Mouse (Mus musculus): ENCODE data around the gene Epc2.

Gene Epc2

GRCm38 (mm10) chr2:49450931-49451636 is at the start of gene Epc2:
TSS of gene Epc2 (plus strand) at chr2:49451486.
- peak; percentile 40 for DNase-seq (ENCODE audit: low spot score)

- no peak for DNase-seq (ENCODE audit: low spot score)
These were observed 45.3 kb upstream of the Epc2 start for GRCm38 (mm10) chr2:49405954-49406353.

DNA sequence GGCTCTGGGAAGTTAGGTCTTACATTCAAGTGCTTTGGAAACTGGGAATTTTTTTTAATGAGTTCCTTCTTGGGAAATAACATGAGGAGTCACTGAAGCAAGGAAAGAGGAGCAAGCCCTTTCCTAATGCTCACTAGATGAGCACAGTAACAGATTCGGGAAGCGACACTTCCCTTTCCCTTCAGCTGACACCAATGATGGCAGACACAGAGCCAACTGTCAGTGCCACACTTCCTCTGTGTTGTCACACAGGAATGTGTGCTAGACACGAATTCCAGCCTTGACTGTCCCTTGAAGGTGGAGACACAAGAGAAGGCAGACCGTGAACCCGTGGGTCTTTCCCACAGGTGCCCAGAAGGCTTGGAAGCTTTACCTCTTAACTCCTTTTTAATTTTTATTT is 39.6 kb upstream of the Epc2 start:
- no peak for DNase-seq (ENCODE audit: low spot score)

- no peak for DNase-seq (ENCODE audit: low spot score)
These were observed 38.7 kb upstream of the Epc2 start for GRCm38 (mm10) chr2:49412576-49412975.

GRCm38 (mm10) chr2:49415868-49416267 is 35.4 kb upstream of the Epc2 start:
- no peak for DNase-seq (ENCODE audit: low spot score)

- no peak for DNase-seq (ENCODE audit: low spot score)
These were observed 34.2 kb upstream of the Epc2 start for GRCm38 (mm10) chr2:49417018-49417604.

DNA sequence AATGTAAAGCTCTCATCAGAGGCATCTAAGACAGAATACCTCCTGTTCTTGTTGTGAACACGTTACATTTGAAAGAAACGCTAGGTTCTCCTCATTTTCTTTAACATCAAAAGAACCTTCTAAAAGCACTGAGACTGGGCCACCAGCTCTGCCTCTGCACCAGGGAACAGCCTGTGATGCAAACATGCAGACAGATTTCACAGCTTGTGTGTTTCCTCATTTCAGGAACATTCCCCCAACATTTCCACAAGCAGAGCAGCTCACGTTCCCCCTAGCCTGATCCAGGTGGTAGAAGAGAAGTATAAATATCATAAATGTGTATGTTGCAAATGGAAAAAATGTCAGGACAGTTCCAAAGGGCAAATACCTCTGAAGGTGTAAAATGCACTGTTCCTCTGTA is 30.9 kb upstream of the Epc2 start:
- no peak for DNase-seq (ENCODE audit: low spot score)

DNA sequence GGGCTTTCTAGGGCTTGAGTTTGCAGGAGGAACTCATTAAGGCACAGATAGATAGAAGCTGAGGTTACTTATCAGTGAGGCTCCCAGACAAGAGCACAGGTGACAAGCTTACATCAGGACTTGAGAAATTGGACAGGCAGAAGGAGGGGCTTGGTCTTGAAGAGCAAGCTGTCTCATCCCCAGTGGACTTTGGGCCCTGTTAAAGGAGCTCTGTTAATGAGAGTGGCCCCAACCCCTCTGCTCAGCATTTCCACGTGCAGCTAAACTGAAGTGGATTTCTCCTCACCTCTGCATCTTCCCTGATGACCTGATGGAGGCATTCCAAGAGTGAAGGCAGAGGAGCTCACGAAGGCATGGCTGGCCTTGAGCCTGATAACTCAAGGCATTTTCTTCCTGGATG is 27.4 kb upstream of the Epc2 start:
- no peak for DNase-seq (ENCODE audit: low spot score)

DNA sequence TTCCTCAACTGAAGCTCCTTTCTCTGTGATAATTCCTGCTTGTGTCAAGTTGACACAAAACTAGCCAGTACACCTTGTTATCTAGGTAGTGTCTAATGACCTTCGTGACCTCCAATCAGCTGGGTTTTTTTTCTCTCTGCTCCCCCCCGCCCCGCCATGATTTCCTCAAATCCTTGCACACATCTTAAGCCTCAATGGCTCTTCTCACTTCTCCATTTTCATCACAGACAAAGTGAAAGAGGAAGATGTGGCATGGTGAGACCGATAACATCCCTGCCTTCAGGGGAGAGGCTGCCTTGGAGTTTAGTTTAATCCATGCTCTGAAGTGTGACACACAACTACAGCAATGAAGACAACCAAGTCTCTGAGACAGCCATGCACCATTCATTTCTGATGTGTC is 26.5 kb upstream of the Epc2 start:
- no peak for DNase-seq (ENCODE audit: low spot score)

- no peak for DNase-seq (ENCODE audit: low spot score)
These were observed 25.1 kb upstream of the Epc2 start for GRCm38 (mm10) chr2:49426175-49426574.

DNA sequence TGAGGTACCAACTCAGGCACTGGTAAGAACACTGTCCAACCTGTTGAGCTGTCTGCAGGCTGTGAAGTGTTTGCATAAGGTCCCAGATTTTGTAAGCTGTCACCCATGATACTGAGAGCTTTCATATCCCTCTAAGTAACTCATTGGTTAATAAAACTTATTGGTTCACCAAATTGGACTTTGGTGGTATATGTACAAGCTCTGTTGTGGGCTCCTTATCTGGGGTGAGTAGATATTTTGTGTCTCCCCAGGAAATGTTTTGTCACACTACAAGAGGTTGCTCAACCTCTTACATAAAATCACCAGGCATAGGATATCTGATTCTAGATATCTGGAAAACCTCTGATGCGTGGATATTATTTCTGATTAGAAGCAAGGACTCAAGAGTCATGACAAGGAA is 20.3 kb upstream of the Epc2 start:
- DNase-seq (ENCODE audit: low spot score) = no peak

DNA sequence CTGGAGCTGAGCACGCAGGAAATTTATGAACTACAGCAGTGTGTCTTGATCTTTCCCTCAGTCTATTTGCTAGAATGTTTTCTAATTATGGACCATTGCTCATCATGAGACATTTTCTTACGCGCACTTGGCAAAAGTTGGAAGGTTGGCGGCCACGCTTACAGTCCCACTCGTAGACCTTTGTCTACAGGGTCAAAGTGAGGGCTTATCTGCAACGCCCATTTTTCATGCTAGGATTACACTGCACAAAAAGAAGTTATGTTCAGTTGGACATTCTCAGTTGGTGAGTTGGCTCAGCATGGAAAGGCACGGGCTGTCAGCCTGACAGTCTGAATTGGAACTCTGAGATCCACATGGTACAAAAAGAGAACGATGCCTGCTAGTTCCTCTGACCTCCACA is 18.1 kb upstream of the Epc2 start:
- no peak for DNase-seq (ENCODE audit: low spot score)

DNA sequence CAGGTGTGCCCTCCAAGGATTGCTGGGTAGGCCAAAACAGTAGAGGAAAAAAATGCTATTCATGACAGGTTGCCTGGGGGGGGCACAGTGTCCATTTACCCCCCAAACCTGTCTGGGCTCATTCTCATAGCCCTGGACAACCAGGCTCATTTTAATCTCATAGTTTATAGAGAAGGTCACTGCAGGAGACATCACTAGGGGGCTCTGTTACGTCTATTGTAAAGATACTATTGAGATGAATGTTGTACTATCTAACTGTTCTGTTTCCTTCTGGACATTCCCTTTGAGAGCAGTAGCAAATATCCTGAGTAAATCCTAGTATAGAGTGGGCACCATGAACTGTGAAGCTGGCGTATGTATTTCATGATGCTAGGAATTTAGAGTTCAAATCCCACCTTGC is 5.0 kb upstream of the Epc2 start:
- no peak for DNase-seq (ENCODE audit: low spot score)

- no peak for DNase-seq (ENCODE audit: low spot score)
These were observed 3.5 kb upstream of the Epc2 start for GRCm38 (mm10) chr2:49447586-49448475.

DNA sequence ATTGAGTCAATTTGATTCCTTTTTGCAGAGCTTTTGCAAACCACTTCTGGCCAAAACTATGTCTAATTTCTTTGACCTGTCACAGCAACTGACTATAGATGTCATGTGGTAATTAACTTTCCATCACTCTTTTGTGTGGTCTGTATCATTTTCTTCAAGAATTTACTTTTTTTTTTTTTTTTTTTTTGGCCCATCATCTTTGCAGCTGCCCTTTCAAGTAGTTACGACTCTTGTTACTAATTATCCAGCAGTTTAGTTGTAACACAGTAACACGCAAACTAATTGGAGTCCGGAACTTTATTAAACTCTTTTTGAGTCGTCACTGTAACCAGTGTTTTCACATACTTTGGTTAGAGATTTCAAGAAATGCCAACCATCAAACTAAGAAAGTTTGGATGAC is 819 bp upstream of the Epc2 start:
- no peak for DNase-seq (ENCODE audit: low spot score)

DNA sequence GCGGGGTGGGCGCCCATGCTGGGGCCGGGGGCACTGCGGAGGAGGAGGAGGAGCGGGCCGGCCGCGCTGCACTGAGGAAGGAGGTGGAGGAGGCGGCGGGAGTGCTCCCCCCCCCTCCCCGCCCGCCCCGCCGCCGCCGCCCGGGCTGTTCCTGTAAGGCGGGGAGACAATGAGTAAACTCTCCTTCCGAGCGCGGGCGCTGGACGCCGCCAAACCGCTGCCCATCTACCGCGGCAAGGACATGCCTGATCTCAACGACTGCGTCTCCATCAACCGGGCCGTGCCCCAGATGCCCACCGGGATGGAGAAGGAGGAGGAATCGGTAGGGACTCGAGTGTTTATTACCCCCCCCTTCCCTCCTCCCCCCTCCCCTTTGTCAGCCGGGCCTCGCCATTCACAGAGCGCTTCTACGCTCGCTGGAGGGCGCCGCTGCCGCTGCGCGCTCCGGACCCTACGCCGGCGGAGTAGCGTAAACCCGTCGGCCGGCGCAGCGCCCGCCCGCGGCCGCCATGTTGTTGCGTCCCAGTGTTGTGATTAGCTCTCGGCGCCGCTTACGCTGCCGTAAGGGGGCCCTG is 438 bp downstream of the Epc2 start:
- peak; percentile 74 for DNase-seq (ENCODE audit: low spot score)

DNA sequence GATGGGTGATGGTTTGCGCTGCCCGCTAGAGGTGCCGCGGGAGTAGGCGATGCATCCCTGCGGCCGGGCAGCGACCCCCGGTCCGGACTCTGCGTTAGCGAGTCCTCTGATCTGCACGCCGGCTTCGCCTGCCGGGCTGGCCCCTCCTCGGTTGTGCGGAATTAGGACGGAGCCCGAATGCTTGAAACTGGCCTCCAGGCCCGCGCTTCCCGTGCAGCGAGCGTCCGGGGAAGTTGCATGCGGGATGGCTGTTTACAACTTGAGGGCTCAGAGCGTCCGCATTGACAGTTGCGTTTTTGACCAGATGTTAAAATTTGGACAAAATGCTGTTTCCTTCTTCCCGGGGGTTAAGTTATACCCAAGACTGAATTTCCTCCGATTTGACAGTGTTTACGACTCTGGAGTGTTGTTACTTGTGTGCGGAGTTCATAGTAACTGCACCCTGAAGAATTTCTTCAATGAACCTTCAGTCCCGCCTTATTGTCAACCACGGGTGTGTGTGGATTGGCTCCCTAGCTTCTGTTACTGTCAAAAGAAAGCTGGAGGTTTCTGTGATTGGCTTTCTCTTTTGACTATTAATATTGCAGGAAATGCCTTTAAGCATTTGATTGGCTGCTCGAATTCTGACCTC is 1.3 kb downstream of the Epc2 start:
- no peak for DNase-seq (ENCODE audit: low spot score)

DNA sequence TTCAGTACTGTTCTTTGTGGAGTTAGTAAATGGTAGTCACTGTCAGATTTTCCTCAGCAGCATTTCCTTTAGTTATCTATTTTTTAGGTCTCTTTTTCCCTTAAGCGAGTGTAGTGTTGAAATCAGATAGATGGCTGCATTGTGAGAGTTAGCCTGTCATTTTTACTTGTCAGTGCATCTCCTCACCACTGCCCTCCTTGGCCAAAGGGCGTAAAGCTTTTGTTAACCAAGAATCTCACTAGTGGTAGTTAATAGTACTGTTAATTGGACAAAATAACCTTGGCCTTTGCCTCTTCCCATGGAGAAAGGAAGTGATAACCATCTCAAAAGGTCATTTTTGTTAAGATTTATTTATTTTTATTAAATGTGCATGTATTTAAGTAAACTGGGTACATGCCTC is 6.5 kb downstream of the Epc2 start:
- DNase-seq (ENCODE audit: low spot score) = no peak

DNA sequence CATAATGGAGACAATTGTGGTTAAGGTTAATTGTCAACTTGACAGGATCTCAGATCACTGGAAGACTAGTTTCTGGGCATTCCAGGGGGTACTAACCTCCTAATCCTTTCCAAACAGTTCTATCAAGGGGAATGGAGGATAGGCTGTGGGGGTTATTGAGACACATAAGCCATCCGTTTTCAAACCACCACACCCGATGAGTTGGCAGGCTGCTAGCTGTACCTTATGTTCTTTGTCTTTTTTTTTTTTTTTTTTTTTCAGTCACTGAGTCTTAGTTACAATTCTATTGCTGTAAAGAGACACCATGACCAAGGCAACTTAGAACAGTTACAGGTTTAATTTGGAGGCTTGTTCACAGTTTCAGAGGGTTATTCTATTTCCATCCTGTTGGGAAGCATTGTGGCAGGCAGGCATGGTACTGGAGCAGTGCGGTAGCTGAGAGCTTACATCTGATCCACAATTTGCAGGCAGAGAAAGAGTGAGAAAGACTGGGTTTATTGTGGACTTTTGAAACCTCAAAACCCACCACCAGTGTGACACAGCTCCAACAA is 14.5 kb downstream of the Epc2 start:
- DNase-seq (ENCODE audit: low spot score) = no peak

DNA sequence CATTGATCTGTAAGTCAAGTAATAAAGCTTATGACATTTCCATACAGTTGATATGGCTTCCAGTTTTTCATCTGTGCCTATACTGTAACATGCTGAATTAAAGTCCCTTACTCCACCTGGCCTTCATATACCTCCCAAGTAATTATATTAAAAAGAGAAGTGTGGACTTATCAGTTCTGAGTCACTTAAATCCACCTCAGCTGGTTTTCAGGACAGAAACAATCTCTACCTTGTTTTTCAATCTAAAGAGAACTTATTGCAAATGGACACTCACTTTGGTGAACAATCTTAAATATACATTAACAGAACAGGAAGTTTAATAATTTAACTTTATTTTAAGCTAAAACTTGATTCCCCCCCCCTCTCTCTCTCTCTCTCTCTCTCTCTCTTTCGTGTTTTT is 15.8 kb downstream of the Epc2 start:
- DNase-seq (ENCODE audit: low spot score) = no peak

DNA sequence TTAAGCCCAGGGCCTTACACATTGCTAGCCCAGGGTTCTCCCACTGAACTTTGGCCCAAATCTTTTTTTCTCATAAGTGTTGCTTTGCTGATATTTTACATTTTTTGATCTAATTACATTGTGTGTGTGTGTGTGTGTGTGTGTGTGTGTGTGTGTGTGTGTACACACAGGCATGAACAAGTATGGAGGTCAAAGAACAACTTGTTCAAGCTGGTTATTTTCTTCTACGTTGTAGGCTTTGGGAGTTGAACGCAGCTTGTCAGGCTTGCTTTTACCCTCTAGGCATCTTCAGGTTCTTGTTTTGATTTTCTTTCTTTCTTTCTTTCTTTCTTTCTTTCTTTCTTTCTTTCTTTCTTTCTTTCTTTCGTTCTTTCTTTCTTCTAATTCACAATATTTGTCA is 19.9 kb downstream of the Epc2 start:
- DNase-seq (ENCODE audit: low spot score) = no peak

All from urinary bladder, postnatal 10 days (tissue).